Mouse (Mus musculus) cerebellum, adult 2 months (tissue): ENCODE data around the gene Smtnl1. TPM values are rescaled to one million over a fixed set of nuclear protein-coding genes. Genes with fewer than 3 reads are reported as not detected.

Experiments used
- DNase-seq, 2 experiments: peaks; one replicate each; pipeline ENCODE4 v3.0.0; 2021
- H3K27ac ChIP-seq: fragments of 200-500 bp; 2 replicates; pipeline ENCODE4 v1.5.1; 2012; ENCODE audit warnings: low read length, control low read depth, inconsistent platforms; ENCODE audit not compliant: insufficient read depth
- H3K27me3 ChIP-seq: fragments of 200-500 bp; 2 replicates; pipeline ENCODE4 v1.6.1; 2012; ENCODE audit warnings: inconsistent platforms, mild to moderate bottlenecking, low read length, moderate library complexity; ENCODE audit not compliant: control insufficient read depth, insufficient read depth
- H3K4me1 ChIP-seq: fragments of 200-500 bp; 2 replicates; pipeline ENCODE4 v1.6.1; 2011; ENCODE audit warnings: low read length; ENCODE audit not compliant: control insufficient read depth, insufficient read depth
- H3K4me3 ChIP-seq: fragments of 200-500 bp; replicated peaks from 2 replicates; pipeline ENCODE3; 2011; ENCODE audit warnings: mild to moderate bottlenecking, low read depth, low read length, control low read depth; ENCODE audit not compliant: insufficient read depth
- CTCF ChIP-seq: fragments of 200-500 bp; IDR thresholded peaks from 2 replicates; pipeline ENCODE4 v1.5.1; 2011; ENCODE audit warnings: low read depth, mild to moderate bottlenecking, control low read depth, low read length, moderate library complexity, borderline replicate concordance; ENCODE audit not compliant: insufficient read depth
- POLR2A ChIP-seq: fragments of 200-500 bp; IDR thresholded peaks from 2 replicates; pipeline ENCODE4 v1.6.1; 2011; ENCODE audit warnings: low read length, control low read depth, borderline replicate concordance; ENCODE audit not compliant: insufficient read depth
- WGBS: fragments of 180-500 bp; shearing (Covaris S2); methylation state at CpG from one replicate; pipeline ENCODE4 v1.1.7; 2018; 5-methylcytosine and 5-hydroxymethylcytosine counted together
- polyA plus RNA-seq: library from polyadenylated mRNA; depleted of rRNA; stranded (reverse); fragments of >200 nt; gene quantifications from 2 replicates; pipeline ENCODE4 v1.2.3, GENCODE M21; 2012

The Smtnl1 gene
- polyA plus RNA-seq, 1 experiment: not detected

DNA sequence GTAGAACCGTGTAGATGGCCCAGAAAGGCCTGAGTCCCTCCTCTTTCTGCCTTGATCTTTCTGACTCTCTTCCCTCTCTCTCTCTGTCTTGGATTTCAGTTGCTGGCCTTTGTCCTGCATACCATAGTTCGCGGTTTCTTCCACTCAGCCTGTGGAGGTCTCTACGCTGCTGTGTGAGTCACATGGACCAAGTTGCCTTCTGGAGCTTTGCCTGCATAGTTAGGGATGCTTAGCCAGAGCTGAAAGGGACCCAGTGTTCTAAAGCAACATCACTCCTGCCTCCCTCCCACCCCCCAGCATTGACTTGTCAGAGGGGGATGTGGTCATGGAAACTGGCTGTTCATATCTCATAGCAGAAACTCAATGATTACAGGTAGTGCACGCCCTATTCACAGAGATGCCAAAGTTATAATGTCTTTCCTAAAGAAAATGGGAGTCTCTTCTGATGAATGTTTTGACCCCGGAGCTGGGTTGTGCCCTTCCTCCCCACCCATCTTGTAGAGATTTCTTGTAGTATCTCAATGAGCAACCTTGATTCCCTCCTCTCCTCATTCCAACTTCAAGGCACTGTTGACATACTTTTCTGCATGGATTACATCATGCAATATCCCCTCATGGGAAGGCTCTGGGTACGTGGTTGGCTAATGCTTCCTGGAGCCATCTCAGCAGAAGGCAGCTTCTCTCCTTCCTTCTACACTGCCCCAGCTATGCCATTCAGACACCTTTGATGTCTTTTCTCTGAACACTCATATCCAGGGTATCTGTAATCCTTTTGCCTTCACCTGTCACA is 37.7 kb upstream of the Smtnl1 start:
- Histone ChIP-seq H3K4me1 (no peaks in the 10 kb centered on the region), H3K4me3 (no peak overlapping the region), H3K27ac (no peak overlapping the region), H3K27me3 (no peaks in the 10 kb centered on the region)
- DNase-seq: no peak
- TF ChIP-seq POLR2A (no peak), CTCF (no peak)
- 71% methylated on average over 7 of the region's 7 CpGs for WGBS

DNA sequence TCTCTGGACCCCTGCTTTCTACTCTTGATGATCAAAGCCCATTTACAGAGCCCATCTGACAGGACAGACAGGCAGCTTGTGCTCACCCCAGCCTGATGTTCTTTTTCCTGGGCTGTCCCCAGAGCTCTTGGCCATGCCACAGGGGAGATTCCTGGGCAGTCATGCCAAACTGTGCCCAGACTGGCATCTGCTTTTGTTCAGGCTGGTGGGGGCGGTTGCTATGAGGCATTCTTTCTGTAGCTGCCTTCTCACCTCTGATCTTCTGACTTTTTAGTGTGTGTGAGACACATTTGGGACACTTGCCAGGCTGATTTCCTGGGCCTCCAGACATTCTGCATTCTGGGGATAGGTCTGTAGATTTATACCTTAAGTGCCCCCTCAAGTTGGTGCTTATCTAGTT is 36.1 kb upstream of the Smtnl1 start:
- DNase-seq: no peak
- no peaks in the 10 kb centered on the region for H3K27me3 ChIP-seq
- TF ChIP-seq POLR2A (no peak), CTCF (no peak)
- no peak overlapping the region for H3K27ac ChIP-seq
- no peaks in the 10 kb centered on the region for H3K4me1 ChIP-seq
- H3K4me3 ChIP-seq: no peak overlapping the region
- 64% methylated on average over 1 of the region's 1 CpGs for WGBS

DNA sequence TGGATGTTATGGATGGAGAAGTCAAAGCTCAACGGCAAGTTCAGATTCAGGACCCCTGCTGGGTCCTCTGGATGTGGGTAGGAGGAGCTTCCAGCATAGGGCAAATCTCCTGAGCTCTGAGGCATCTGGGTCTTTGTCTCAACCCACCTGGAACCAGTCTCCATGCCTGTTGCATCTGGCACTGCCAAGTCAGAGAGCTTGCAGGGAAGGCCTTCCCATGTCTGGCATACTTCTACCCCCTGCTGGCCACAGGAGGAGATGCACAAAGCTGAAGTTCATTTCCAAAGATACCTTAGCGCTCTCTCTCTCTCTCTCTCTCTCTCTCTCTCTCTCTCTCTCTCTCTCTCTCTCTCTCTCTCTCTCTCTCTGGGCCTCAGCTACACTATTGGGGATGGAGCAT is 33.3 kb upstream of the Smtnl1 start:
- Histone ChIP-seq H3K4me3 (no peak overlapping the region), H3K4me1 (no peaks in the 10 kb centered on the region), H3K27ac (no peak overlapping the region), H3K27me3 (no peaks in the 10 kb centered on the region)
- DNase-seq: no peak
- TF ChIP-seq POLR2A: no peak
- peak; percentile 51; the same call in 1 of the 2 replicates for TF ChIP-seq CTCF
- WGBS: 32% methylated on average over 2 of the region's 2 CpGs

DNA sequence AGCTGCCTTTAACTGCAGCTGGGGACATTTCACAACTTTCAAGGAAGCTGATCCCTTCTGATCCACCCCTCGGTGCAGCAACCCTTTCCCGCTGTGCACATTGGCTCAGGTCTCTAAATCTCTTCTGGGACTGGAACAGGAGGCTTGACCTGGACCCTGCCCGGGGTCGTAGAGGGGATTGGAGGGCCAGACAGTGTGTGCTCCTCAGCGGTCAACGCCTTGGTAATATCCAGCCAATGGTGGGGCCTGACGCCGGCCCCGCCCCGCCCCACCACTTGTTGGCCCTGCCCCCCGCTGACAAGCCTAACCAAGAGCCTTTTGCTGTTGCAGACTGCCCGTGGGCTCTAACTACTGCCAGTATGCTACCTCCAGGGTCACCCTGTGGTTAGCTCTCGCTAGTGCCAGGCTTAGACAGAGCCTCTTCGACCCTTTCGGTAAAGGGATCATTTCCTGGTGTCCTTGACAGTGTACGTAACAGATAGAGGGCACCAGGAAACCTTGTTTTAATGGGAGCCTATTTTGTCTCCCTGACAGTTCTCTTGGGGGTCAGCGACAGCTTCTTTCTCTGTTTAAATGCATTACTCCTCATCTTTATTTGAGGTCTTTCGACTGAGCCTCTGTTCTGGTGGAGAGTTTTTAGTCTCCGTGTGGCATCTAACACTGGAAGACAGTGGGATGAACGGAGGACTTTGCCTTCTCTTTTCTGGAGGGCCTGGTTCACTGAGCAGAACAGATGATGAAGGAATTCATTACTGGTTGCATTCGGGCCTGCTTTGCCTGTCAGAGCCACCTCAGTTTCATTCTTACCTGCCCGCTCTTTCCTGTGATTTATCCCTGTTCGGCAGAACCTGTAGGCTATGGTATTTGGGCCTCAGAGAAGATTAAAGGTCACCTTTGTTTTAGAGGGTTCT is 28.9 kb upstream of the Smtnl1 start:
- Histone ChIP-seq H3K4me3 (no peak overlapping the region), H3K27ac (no peak overlapping the region), H3K4me1 (no peaks in the 10 kb centered on the region), H3K27me3 (no peaks in the 10 kb centered on the region)
- 45% methylated on average over 23 of the region's 23 CpGs for WGBS
- TF ChIP-seq POLR2A (no peak), CTCF (no peak)
- no peak for DNase-seq

DNA sequence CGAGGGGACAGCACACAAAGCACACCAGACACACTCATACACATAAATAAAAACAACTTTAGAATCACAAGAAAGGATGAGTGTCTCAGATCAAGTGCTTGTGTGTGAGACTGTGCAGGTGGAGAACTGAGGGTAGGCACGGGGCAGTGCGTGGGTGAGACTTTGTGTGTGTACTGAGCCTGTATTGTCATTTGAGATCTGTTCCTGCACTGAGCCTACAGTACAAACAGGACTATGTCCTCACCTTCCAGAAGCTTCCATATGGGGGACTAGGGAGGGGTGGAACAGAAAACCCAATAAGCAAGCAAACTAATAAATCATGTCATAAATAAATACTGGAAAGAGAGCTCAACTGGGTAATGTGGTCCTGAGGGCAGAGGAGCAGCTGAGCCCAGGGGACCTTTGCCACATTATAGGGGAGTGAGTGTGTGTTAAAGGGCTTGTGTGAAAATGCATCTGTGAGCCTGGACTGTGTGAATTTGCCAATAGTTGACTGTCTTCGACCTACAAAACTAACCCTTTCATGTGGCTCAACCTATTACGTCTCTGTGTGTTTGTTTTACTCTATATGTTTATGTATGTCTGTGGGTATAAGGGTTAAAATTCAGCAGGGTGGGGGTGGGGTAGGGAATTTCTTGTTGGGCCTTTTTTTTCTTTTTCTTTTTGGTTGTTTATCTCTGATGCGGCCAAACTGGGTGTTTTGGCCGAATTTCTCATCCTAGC is 28.1 kb upstream of the Smtnl1 start:
- DNase-seq: no peak
- no peak overlapping the region for H3K4me3 ChIP-seq
- no peaks in the 10 kb centered on the region for H3K4me1 ChIP-seq
- 72% methylated on average over 7 of the region's 7 CpGs for WGBS
- TF ChIP-seq POLR2A: no peak
- H3K27ac ChIP-seq: no peak overlapping the region
- H3K27me3 ChIP-seq: no peaks in the 10 kb centered on the region

DNA sequence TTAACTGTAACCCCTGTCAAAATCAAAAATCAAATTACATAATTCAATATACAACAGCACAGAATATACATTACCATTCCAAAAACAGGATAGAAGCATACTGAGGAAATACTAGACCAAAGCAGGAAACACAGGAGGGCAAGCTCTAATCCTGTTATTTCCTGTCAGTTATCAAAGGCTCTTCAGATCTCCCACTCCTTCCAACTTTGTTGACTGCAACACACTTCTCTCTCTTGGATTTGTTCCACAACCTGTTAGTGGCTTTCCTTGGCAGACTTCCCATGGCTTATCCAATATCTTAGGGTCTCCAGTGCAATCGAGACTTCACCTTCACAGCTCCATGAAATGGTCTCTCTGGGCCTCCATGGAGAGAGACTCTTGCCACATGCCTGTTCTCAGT is 22.8 kb upstream of the Smtnl1 start:
- Histone ChIP-seq H3K27ac (no peak overlapping the region), H3K4me3 (no peak overlapping the region), H3K4me1 (no peaks in the 10 kb centered on the region), H3K27me3 (no peaks in the 10 kb centered on the region; the same call in 1 of the 2 replicates)
- WGBS: 30% methylated on average over 1 of the region's 1 CpGs
- no peak for DNase-seq
- no peak for TF ChIP-seq POLR2A
- TF ChIP-seq CTCF: no peak

DNA sequence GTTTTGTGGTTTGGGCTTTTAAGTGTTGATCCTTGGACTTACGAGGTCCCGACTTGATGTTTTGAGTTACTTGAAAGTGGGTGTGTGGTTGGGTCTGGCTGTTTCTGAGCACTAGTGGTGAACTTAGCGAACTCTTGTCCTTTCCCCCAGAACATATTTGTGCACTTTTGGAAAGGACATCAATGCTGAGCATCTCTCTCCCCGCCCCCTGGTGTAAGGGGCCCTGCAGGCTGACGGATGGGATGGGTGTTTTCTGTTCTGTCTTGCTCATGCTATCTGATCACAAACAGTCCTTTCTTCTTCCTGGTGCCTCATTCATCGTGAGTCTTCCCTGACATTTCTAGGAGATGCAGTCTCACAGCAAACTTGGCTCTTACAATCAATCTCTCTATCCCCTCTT is 21.2 kb upstream of the Smtnl1 start:
- no peak for TF ChIP-seq CTCF
- no peak for TF ChIP-seq POLR2A
- Histone ChIP-seq H3K27ac (no peak overlapping the region), H3K4me1 (no peaks in the 10 kb centered on the region), H3K27me3 (no peaks in the 10 kb centered on the region; the same call in 1 of the 2 replicates), H3K4me3 (no peak overlapping the region)
- DNase-seq: no peak
- WGBS: 87% methylated on average over 6 of the region's 6 CpGs
